Mouse (Mus musculus) heart, adult 2 months (tissue): ENCODE measurements around the gene Btbd35f30.
"Not testable (repeated sequence)": the region's sequence is repeated elsewhere in the genome, so short reads cannot be mapped to it uniquely, and the experiment has no call there.

ENCODE experiments used
- CTCF ChIP-seq: fragments of 200-600 bp; IDR thresholded peaks from 2 replicates; pipeline ENCODE4 v1.8.1; 2022; ENCODE audit warnings: antibody characterized with exemption, mild to moderate bottlenecking, moderate library complexity
- EP300 ChIP-seq: fragments of 200-500 bp; IDR thresholded peaks from 2 replicates; pipeline ENCODE4 v1.6.1; 2011; ENCODE audit warnings: low read depth, low read length, control low read depth; ENCODE audit not compliant: insufficient read depth
- POLR2A ChIP-seq: fragments of 200-500 bp; IDR thresholded peaks from 2 replicates; pipeline ENCODE4 v1.6.1; 2011; ENCODE audit warnings: mild to moderate bottlenecking, low read depth, low read length, control low read depth; ENCODE audit not compliant: insufficient read depth

DNA sequence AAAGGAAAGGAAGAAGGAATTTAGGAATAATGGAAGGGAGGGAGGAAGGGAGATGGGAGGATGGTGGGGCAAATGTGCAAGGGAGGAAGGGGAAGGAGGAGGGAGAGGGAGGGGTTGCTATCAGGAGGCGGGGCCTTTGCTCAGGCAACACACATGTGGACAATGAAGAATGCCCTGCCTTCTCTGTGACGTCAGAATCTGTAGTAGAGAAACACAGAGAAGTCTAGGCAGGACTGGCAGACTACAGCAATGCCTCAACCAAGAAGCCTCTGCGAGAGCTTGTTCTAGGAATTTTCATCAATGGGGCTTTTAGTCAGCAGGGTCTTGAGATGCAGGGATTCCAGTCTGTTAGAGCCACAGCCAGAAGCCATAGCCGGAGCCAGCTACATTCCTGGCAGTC lies at the start of gene Btbd35f30:
- not testable (repeated sequence) for TF ChIP-seq CTCF, EP300, POLR2A
